Mouse (Mus musculus): ENCODE data around the gene Xntrpc. TPM values are rescaled to one million over a fixed set of nuclear protein-coding genes. Genes with fewer than 3 reads are reported as not detected.
"Not testable (repeated sequence)": the region's sequence is repeated elsewhere in the genome, so short reads cannot be mapped to it uniquely, and the experiment has no call there.

Xntrpc gene
- total RNA-seq (2017): 0.68 and 0.69 TPM in 2 replicates

GRCm38 (mm10) chr7:102065046-102065891, at the start of gene Xntrpc, which contains the start of the genes Rnf121 and Xndc1:
Gene Xntrpc (plus strand): TSS chr7:102065713.
Gene Rnf121 (minus strand): TSS chr7:102065469.
Gene Xndc1 (plus strand): TSS chr7:102065511.
- peak; percentile 96 for ATAC-seq (replicated peaks; ENCODE audit: low read depth, poor library complexity, severe bottlenecking)

GRCm38 (mm10) chr7:102016936-102017335, 48.6 kb upstream of the Xntrpc start:
- ATAC-seq (replicated peaks; ENCODE audit: low read depth, poor library complexity, severe bottlenecking): no peak

GRCm38 (mm10) chr7:102017452-102017851, 48.1 kb upstream of the Xntrpc start:
- peak; percentile 40 for ATAC-seq (replicated peaks; ENCODE audit: low read depth, poor library complexity, severe bottlenecking)

GRCm38 (mm10) chr7:102018034-102018433, 47.5 kb upstream of the Xntrpc start:
- ATAC-seq (replicated peaks; ENCODE audit: low read depth, poor library complexity, severe bottlenecking): no peak

GRCm38 (mm10) chr7:102018590-102018989, 46.9 kb upstream of the Xntrpc start, which contains the start of gene Il18bp:
Gene Il18bp (minus strand): TSS chr7:102018690.
- ATAC-seq (replicated peaks; ENCODE audit: low read depth, poor library complexity, severe bottlenecking): no peak

- no peak for ATAC-seq (replicated peaks; ENCODE audit: low read depth, poor library complexity, severe bottlenecking)
Observed at GRCm38 (mm10) chr7:102019362-102019761, 46.2 kb upstream of the Xntrpc start.

- ATAC-seq (replicated peaks; ENCODE audit: low read depth, poor library complexity, severe bottlenecking): not testable (repeated sequence)
Observed at GRCm38 (mm10) chr7:102020934-102021333, 44.6 kb upstream of the Xntrpc start.

- ATAC-seq (replicated peaks; ENCODE audit: low read depth, poor library complexity, severe bottlenecking): no peak
Observed at GRCm38 (mm10) chr7:102023821-102024220, 41.7 kb upstream of the Xntrpc start.

- 0 out of 2 replicates have a peak, but pooled peaks have one; percentile 22 for ATAC-seq (replicated peaks; ENCODE audit: low read depth, poor library complexity, severe bottlenecking)
Observed at GRCm38 (mm10) chr7:102025187-102026119, 40.1 kb upstream of the Xntrpc start.

GRCm38 (mm10) chr7:102034904-102035303, 30.6 kb upstream of the Xntrpc start:
- ATAC-seq (replicated peaks; ENCODE audit: low read depth, poor library complexity, severe bottlenecking): no peak

GRCm38 (mm10) chr7:102035534-102035933, 30.0 kb upstream of the Xntrpc start:
- ATAC-seq (replicated peaks; ENCODE audit: low read depth, poor library complexity, severe bottlenecking): no peak

GRCm38 (mm10) chr7:102037318-102037717, 28.2 kb upstream of the Xntrpc start:
- ATAC-seq (replicated peaks; ENCODE audit: low read depth, poor library complexity, severe bottlenecking): no peak

- no peak for ATAC-seq (replicated peaks; ENCODE audit: low read depth, poor library complexity, severe bottlenecking)
Observed at GRCm38 (mm10) chr7:102042314-102042713, 23.2 kb upstream of the Xntrpc start.

- not testable (repeated sequence) for ATAC-seq (replicated peaks; ENCODE audit: low read depth, poor library complexity, severe bottlenecking)
Observed at GRCm38 (mm10) chr7:102048524-102048923, 17.0 kb upstream of the Xntrpc start.

GRCm38 (mm10) chr7:102061353-102061752, 4.2 kb upstream of the Xntrpc start:
- no peak for ATAC-seq (replicated peaks; ENCODE audit: low read depth, poor library complexity, severe bottlenecking)

- ATAC-seq (replicated peaks; ENCODE audit: low read depth, poor library complexity, severe bottlenecking): no peak
Observed at GRCm38 (mm10) chr7:102062203-102062602, 3.3 kb upstream of the Xntrpc start.

- no peak for ATAC-seq (replicated peaks; ENCODE audit: low read depth, poor library complexity, severe bottlenecking)
Observed at GRCm38 (mm10) chr7:102063891-102064290, 1.6 kb upstream of the Xntrpc start.

- ATAC-seq (replicated peaks; ENCODE audit: low read depth, poor library complexity, severe bottlenecking): 0 out of 2 replicates have a peak, but pooled peaks have one; percentile 0
Observed at GRCm38 (mm10) chr7:102064655-102065045, 863 bp upstream of the Xntrpc start.

- ATAC-seq (replicated peaks; ENCODE audit: low read depth, poor library complexity, severe bottlenecking): no peak
Observed at GRCm38 (mm10) chr7:102066363-102066762, 850 bp downstream of the Xntrpc start.

- ATAC-seq (replicated peaks; ENCODE audit: low read depth, poor library complexity, severe bottlenecking): peak; percentile 76
Observed at GRCm38 (mm10) chr7:102076714-102077296, 11.3 kb downstream of the Xntrpc start.
